Mouse (Mus musculus): ENCODE measurements around the gene Map4k4.

Gene Map4k4

DNA sequence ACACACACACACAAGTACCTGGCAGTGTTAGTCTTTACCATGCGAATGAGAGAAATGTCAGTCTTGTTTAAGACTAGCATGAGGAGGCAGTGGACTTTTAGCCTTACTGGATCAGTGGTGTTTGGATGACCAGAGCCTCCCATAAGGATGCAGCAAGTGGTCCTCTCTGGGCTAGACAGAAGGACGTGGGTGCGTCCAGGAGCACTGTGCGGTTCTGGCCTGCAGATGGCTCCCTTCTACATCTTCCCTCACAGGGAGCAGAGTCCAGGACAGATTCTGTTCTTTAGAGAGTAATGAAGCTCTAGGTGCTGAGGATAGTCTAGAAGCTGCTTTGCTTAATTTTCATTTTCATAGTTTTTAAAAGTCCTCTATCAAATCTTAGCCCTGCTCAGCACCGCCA is 100.2 kb downstream of the Map4k4 start:
- DNase-seq (ENCODE audit: low spot score), result no peak

DNA sequence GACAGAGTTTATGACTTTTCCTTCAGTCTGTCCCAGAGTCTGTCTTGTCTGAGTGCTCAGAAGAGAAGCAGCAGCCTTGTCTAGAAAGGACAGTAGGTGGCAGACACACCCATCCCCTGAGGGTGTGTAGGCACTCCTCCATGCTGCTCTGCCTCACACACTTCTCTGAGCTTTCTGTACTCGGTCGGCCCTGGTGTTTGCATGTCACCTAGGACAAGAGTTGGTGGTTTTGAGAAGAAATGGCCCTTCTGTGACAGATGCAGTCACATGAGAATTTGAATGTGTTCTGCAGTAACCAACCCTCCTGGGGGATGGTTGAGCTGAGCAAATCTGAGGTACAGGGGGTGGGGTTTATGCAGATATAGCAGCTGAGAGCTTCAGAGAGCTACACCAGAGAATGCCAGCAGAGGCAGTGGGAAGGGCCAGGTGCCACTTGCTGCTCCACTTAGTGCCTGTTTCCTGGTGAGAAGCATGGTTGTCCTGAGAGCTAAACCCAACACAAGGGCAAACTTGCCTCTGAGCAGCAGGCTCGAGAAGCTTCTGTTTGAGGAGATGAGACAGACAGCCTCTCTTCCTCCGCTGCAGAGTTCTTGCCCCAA is 101.5 kb downstream of the Map4k4 start:
- no peak for DNase-seq (ENCODE audit: low spot score)

DNA sequence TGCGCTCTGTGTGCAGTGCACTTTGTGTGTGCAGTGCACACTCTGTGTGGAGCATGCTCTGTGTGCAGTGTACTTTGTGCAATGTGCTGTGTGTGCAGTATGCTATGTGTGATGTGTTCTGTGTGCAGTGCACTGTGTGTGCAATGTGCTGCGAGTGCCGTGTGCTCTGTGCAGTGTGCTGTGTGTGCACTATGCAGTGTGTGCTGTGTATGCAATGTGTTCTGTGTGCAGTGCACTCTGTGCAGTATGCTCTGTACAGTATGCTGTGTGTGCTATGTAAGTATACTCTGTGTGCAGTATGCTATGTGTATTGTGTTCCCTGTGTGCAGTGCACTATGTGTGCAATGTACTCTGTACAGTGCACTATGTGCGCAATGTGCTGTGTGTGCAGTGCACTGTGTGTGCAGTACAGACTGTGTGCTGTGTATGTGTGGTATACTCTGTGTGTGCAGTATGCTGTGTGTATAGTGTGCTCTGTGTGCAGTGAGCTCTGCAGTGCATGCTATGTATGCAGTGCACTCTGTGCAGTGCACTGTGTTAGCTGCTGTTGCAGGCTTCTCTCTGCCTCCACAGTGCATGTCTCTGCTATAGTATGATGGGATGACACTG is 105.4 kb downstream of the Map4k4 start:
- DNase-seq (ENCODE audit: low spot score), result no peak

DNA sequence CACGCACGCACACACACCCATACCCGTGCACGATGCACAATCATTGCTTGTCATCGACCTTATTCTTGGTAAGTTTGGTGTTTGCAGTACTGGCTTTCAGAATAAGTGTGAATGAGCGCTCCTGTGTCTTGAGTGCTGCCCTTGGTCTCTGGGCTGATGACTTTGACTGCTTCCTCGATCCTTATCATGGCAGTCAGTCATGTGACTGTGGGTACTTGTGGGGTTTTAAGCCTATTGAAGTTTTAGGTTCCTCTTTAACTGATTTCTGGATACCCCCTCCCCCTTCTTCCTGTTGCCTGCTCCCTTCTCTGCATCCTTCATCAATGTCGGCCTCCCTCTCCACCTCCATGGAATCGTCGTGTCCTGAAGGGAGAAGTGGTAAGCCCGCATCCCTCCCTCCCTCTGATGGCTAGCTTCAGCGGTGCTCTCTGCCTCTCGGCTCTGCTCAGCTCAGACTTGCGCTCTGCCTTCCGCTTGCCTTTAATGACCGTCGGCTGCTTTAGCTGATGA is 107.3 kb downstream of the Map4k4 start:
- DNase-seq (ENCODE audit: low spot score), result no peak

DNA sequence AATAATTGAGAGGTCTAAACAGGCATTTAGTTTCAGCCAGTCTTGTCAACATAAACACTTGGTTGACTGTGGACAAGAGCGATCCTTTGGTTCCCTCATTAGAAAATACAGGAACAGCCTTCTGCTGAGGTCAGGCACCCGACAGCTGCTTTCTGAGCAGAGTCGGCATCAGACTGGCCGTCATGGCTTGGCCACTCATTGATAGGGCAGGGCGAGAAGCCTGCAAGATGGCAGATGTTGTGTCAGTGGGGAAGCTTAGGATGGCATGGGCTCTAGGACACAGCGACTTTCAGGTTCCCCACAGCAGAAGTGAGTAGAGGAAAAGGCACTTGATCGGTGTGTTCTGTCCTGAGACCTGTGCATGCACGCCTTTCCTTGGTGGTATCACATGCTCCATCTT is 112.0 kb downstream of the Map4k4 start:
- DNase-seq (ENCODE audit: low spot score), result no peak

DNA sequence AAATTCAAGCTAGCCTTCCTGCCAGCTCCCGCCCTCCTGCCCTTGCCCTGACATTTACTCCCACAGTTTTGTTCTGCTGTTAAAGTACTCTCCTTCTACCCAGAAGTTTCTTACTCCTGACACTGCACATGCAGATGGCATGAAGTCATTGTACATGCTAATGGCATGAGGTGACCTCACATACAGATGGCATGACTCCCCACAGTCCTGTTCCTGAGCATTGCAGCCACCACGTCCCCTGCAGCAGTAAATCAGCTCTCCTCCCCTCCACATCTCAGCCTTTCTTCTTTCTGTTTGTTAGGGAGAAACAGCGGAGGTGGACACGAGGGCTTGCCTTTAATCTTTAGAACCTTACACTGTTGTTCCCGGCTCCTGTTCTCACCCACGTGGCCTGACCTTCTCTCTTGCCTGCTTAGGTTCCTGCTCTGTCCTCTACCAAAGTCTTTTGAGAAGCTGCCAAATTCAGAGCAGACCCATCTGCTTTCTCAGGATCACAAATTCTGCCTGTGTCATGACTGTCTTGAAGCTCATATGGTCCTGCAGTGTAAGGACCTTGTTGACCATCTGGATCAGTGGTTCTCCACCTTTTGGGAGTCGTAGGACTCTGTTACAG is 114.5 kb downstream of the Map4k4 start:
- DNase-seq (ENCODE audit: low spot score), result no peak

DNA sequence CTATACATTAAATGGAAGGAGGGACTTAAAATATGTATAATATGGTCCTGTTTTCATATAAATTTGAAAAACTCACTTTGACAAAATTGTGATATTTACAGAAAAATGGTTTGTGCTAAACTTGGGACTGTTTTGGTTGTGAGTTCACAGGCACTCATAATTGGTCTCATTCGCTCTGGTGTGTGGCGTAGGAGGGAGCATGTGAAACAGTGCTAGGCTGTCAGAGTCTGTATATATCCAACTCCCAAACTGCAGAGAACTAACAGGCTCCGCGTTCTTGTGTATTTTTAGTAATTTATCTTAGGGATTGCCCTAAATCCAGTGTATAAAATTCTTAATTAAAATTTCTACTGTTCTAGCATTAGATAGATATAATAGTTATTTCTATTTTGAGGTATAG is 120.9 kb downstream of the Map4k4 start:
- no peak for DNase-seq (ENCODE audit: low spot score)

DNA sequence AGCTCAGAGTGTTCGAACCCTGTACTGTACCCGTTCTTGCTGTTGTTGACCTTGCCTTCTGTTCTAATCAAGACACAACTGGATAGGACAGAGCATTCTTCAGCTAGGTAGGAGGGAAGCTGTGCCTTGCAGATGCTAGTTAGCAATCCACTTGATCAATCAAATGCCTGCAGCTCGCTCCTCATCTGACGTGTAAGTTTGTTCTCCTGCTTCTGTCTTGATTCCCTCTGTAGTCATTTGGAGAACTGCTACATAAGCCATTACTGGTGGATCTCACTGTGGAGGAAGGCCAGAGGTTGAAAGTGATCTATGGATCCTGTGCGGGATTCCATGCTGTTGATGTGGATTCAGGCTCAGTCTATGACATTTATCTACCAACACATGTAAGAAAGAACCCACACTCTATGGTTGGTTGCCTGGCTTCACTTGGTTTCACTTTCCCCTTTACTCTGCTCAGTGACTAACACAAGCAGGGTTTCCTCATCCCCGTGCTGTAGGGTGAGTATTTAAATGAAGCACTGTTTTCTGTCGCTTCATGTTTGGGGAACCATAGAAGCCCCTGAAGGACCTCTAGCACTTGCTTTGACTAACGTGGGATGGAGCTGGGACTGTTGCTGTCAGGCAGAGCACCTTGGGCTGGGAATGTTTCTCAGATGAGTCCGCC is 121.9 kb downstream of the Map4k4 start:
- DNase-seq (ENCODE audit: low spot score), result no peak

DNA sequence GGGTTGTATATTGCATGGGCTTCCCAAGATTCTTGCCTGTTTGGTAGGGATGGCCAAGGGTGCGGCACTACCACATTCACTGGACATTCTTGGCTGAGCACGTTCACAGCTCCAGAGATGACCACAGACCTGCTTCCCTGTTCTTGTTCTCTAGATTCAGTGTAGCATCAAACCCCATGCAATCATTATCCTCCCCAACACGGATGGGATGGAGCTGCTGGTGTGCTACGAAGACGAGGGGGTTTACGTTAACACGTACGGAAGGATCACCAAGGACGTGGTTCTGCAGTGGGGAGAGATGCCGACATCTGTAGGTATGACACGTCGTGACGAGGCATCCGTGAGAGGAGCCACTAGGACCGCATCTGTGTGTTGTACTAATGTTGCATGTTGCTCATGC is 122.5 kb downstream of the Map4k4 start:
- no peak for DNase-seq (ENCODE audit: low spot score)

DNA sequence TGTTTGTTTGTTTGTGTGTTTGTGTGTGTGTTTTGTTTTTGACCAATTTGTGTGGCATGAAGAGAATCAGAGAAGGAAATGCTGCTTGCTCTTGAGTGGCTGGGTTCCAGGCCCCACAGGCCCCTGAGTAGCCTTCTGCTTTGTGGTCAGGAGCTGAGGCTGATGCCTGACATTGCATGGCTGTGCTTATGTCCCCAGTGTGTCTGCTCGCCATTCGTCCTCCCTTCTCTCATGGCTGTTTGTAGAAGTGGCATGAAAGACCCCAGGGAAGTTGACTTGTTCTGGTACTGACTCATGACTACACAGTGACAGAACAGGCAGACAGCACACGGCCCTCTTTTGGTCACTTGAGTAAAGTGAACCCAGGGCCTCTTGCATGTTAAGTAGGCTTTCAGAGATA is 123.0 kb downstream of the Map4k4 start:
- DNase-seq (ENCODE audit: low spot score), result no peak

DNA sequence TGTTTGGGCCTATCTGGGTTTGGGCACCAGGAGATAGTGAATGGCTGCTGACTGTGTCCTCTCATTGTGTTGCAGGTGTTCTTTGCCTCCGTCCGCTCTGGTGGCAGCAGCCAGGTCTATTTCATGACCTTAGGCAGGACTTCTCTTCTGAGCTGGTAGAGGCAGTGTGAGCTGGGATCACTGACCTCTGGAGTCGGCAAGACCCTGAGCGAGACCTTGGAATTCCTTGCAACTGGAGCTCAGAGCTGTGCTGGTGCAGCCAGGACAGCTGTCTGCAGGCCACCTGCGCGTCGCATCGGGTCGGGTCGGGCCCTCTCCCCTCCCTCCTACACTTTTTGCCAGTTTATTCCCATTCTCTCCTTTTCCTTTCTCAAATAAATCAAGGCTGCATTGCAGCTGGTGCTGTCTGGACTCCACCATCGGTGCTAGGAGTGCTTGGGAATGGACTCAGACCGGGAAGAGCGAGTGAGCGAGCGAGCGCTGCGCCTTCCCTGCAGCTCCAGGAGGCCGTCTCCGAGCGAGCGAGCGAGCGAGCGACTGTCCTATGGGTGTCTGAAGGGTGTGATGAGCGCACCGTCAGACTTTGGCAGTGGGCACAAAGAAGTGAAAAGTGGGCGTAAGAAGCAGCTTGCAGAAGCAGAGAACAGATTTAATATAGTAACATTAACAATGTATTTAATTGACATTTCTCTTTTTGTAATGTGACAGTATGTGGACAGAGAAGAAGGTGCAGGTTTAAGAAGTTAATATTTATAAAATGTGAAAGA is 124.0 kb downstream of the Map4k4 start:
- DNase-seq (ENCODE audit: low spot score), result no peak

DNA sequence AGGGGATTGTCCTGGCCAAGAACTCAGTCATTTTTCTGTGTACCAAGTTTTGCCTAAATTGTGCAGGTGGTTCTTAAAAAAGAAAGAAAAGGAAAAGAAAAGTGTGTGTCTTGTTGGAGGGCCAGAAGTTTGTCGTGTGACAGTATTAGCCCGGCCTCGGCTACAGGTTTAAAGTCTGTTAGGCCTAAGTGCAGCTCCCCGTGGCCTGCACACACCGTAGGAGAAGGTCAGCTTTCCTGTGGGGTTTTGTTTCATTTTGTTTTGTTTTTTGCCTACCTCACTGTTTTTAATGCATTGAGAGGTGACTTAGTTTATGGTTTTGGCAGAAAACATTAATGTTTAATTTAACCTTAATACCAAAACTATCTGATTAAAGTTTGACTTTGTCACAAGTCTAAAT is 124.7 kb downstream of the Map4k4 start:
- no peak for DNase-seq (ENCODE audit: low spot score)

DNA sequence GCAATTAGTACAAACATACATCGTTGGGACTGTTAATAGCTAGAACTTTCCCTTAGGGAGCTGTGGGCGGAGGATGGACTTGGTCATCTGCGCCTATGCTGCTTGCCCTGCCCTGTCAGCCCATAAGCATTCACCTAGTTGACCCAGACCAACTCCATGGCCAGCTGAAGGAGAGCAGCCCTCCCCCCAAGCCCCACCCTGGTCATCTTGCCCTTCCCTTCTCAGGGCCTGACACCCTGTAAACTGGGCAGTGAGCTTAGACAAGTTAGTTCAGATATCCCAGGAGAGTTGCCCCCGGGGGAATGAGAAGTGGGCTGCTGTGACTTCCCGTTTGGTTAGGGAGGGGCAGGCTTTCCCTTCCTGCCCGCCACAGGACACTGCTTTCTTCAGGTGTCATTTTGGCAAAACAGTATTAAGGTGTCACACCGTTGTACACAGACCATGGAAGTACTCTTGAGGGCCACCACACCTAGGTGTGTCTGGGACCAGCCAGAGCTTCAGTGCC is 126.5 kb downstream of the Map4k4 start:
- no peak for DNase-seq (ENCODE audit: low spot score)

DNA sequence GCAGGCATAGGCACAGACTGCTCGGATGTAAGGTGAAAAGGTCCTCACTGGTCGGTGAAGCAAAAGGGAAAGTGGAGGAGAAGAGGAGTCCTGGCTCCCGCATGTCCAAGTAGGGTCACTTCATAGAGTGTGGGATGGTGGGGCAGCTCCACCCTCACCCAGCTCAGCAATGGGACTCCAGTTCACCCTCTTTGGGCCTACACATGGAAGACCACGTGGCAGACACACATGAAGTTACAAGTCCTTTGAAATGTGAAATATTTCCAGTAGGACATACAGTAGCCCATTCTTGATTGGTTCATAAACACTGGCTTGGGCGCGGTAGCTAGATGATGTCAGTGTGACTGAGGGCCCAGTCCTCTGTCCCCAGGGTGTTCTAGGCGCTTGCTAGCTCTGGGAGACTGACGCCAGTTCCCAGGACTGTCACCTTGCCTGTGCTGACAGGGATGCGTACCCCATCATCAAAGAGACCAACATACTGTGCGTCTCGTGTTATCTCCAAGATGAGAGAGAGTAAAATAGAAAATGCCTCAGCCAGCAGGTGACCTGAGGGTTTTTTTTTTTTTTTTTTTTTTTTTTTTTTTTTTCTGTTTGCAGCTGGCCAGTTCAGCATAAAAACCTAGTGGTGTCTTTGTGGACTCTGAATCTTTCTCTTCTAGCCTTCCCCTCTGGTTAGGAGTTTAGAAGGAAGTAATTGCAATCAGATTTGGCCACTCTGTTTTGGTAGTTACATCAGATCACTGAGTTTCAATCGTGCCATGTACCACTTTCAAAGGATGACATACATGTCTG is 127.7 kb downstream of the Map4k4 start:
- no peak for DNase-seq (ENCODE audit: low spot score)

DNA sequence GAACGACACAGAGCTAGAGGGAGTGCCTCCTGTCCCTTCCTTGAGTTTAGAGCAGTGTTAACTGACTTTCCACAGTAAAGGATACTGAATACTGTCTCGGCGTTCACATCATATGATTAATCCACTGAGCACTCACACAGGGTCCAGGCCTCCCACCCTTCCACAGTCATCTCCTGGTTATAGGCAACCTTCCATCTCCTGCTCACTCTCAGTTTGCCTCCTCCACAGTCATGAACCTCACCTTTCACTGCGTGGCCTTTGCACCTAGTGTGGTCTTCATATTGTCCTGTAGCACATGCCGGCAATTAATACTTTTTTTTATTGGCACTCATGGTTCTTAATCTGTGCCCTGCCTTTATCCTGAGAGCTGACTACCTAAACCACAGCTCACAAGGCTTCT is 128.9 kb downstream of the Map4k4 start:
- DNase-seq (ENCODE audit: low spot score), result no peak

DNA sequence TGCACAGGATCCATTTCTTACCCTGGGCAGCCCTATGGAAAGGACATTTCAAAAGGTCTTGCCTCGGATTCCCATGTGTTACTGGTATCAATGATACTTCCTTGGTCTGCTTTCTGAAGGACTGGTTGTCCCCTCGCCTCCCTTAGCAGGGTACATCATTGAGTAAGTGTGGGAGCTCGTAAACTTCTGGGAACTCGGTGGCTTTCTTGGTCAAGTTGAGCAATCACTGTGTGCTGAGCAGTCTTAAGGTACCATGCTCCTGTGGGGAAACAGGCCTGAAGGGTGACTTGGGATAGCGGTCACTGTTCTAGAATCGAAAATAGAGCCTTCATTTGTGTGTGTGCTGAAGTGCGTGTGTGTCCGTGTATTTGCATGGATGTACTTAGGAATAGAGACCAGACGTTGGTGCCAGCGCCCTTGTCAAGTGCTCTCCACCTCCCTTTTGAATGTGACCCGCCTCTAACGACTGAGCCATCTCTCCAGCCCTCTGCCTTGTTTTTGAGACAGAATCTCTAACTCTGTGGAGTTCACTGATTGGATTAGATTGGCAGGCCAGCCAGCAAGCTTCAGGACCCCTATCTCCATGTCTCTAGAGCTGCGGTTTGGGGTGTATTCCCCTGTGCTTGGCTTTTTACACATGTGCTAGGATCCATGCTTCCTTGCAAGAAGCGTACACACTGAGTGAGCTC is 129.7 kb downstream of the Map4k4 start:
- no peak for DNase-seq (ENCODE audit: low spot score)

DNA sequence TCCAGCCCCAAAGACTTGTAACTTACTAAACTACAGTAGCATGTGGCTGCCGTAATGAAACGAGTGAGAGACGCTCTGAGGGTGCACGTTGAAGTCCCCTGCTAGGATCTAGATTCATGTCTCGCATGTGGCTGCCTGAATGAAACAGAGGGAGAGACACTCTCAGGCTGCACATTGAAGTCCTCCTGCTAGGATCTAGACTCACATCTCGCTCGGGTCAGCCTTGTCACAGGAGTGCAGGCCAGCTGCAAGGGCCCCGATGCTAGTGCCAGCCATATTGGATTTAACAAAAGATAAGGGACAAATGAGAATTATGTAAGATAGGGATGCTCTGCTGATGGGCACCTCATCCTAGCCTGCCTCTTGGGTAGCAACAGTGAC is 130.3 kb downstream of the Map4k4 start:
- DNase-seq (ENCODE audit: low spot score), result no peak

DNA sequence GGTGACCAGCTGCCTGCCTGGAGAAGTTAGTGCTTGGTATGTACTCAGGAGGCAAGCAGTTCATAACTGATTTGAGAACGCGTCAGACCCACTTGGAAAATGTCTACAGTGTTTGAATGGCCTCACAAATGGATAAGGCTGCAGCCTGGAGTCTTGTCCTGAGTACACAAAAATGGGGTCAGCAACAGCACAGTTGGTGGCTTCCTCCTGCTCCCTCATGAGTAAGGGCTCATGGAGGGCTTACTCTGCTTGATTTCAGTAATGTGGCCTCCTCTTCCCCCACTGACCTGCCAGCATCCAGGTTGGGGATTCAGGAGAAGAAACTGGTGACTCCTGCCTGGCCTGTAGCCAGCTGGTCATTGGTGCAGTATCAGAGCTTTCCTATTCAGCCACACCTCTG is 130.9 kb downstream of the Map4k4 start:
- DNase-seq (ENCODE audit: low spot score), result no peak

DNA sequence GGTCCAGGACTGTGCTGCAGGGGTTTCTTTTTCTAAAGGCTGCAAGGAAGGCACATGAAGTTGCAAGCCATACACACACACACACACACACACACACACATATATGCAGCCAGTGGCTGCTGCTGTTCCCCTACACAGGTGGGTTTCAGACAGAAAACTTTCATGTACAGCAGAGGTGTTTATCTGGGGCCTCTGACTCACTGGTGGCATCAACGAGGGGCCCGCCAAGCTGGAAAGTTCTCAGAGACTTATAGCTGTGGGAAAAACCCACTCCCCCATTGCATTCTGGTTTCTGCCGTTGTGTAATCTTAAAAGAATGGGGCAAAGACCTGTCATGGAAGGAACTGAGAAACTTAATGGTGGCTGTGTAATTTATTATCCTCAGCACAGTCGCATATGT is 132.6 kb downstream of the Map4k4 start:
- DNase-seq (ENCODE audit: low spot score), result no peak

DNA sequence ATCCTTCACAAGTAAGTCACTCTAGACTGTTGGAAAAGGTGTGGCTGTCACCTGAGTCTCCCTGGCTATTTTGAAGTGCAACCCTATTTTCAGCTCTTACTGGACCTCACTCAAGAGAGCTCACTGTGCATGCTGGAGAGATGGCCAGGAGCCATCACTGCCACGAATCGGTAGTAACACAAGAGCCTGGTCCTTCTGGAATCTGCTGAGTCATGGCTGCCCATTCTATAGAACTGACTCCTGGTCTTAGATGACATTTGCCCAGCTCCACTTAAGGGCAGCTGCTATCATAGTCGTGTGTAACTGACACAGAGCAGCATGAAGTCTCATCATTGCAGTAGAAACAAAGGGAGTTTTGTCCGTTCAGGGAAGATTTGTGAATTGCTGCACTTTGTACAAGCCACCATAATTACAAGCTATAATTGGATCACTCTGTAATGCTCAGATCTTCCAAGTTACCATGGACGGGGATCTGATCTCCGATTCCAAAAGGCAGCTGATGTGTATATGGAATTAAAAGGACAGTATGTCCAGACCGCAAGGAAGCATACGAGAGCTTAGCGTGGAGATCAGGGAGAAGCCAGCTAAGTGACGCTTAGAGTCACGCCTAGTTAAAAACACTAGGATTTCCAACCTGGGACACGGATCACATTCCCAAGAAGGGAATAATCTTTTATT is 133.2 kb downstream of the Map4k4 start:
- no peak for DNase-seq (ENCODE audit: low spot score)
